Mouse (Mus musculus) gastrocnemius, adult 8-10 months (tissue): ENCODE data around the gene Rgl3. TPM values are rescaled to one million over a fixed set of nuclear protein-coding genes. Genes with fewer than 3 reads are reported as not detected.
A peak's percentile ranks its signal among the peaks of the same experiment; 100 is the strongest.

Source experiments
- DNase-seq, 2 experiments: peaks; one replicate each; pipeline ENCODE4 v3.0.0; 2022; ENCODE audit warnings: low spot score in 2 of 2
- total RNA-seq, 4 experiments: library from RNA; stranded (reverse); gene quantifications; 2 replicates each; pipeline ENCODE4 v1.2.4; 2022

Gene Rgl3
- total RNA-seq, 4 experiments from 2014 or later: 0.27 to 0.88 (median 0.63) TPM

- no peak for DNase-seq
Observed at GRCm38 (mm10) chr9:21948790-21949189, 40.5 kb downstream of the Rgl3 start.

DNA sequence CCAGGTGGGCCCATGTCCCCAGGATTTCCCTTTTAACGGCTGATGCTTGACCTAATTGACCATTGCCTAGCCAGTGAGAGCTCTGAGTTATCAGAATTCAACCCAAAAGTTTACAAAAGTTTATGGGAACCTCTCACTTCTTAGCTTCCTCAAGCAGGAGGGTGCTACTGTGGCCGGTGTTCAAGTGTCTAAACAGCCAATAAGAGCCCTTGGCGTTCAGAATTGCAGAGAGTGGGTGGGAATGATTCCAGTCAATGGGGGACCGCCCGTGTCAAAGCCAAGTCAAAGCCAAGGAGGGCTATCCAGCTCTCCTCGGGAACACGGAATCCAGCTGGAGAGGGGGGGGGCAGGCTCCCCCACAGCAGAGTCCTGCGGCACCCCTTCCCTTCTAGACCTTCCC, 41.1 kb downstream of the Rgl3 start:
- no peak for DNase-seq

- no peak for DNase-seq
Observed at GRCm38 (mm10) chr9:21947540-21948130, 41.6 kb downstream of the Rgl3 start.

- DNase-seq: no peak
Observed at GRCm38 (mm10) chr9:21944267-21944666, 45.0 kb downstream of the Rgl3 start.

GRCm38 (mm10) chr9:21943638-21944037, 45.6 kb downstream of the Rgl3 start:
- no peak for DNase-seq

- DNase-seq: no peak
Observed at GRCm38 (mm10) chr9:21943046-21943445, 46.2 kb downstream of the Rgl3 start.

GRCm38 (mm10) chr9:21938234-21938855, 50.9 kb downstream of the Rgl3 start:
- DNase-seq: no peak

DNA sequence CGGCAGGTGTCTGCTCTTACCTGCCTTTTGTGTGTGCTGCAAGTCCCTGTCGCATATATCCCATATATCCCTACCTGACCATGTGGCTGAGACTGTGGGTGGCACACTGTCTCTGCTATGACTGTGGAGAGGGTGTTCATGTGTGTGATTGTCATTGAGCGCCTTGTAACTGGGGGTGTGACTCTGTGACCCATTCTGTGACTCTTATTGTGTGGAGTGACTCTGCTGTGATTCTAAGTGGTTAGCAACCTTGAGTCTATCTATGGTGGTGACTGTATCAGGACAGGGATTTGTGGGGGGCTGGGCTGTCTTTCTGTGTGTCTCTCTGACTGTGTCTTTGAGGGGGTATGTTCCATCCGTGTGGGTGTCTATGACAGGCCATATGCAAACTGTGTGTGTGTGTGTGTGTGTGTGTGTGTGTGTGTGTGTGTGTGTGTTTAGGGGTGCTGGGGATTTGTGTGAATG, 51.5 kb downstream of the Rgl3 start:
- DNase-seq: no peak

DNA sequence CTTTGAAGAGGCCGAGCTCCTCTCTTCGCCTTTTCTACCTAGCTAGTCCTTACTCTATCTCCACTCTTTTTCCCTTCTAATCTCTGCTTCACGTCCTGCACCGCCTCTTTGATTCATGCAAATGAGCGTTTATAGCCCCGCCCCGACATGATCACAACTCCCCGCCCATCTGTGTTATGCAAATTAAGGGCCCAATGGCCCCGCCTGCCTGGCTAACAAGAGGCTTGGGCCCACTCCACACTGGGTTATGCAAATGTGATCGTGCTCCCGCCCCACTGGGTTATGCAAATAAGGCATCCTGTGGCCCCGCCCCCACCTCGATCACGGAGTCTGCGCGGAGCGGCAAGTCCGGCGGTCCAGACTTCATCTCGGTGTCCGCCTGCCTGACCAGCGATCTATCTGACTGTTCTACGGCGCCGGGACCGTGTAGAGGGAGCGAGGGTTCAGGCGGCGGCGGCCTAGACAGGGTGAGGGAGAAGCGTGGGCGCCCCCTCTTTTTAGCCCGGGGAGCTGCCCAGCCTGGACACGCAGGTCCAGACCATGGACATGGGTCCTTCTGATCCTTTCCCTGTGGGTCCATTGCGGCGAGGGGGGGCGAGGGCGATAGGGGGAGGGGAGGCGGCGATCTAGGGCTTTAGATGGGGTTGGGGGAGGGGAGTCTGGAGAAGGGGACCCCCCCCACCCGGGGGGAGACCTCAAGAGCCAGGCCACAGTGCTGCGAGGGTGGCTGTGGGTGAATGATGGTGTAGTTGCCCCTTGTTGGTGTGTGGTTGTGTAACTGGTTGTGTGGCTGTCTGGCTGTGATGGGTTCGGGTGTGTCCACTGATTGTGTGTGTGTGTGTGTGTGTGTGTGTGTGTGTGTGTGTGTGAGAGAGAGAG, 52.3 kb downstream of the Rgl3 start, which contains the start of gene Plppr2:
Plppr2 (plus strand) TSS at position 342 of the 879 bp plus-strand sequence.
- peak; percentile 87 to 89 for DNase-seq

GRCm38 (mm10) chr9:21935466-21936131, 53.6 kb downstream of the Rgl3 start:
- DNase-seq: no peak

DNA sequence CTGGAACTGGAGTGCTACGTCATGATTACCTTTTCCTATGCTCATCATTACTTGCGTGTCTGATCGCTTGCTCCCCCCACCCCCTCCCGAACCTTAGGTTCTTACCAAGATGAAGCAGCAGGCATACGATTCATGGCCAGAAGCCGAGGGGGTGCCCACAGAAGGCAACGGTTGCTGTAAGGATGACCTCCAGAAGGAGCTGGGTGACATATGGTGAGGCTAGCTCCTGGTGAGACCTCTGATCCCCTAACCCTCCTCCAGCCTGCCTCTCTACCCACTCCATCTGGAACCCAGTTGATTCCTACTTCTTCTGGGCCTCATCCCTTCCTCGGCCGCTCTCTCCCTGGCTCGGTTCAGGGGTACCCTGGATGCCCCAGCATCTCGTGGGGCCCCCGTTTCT, 55.2 kb downstream of the Rgl3 start:
- no peak for DNase-seq

DNA sequence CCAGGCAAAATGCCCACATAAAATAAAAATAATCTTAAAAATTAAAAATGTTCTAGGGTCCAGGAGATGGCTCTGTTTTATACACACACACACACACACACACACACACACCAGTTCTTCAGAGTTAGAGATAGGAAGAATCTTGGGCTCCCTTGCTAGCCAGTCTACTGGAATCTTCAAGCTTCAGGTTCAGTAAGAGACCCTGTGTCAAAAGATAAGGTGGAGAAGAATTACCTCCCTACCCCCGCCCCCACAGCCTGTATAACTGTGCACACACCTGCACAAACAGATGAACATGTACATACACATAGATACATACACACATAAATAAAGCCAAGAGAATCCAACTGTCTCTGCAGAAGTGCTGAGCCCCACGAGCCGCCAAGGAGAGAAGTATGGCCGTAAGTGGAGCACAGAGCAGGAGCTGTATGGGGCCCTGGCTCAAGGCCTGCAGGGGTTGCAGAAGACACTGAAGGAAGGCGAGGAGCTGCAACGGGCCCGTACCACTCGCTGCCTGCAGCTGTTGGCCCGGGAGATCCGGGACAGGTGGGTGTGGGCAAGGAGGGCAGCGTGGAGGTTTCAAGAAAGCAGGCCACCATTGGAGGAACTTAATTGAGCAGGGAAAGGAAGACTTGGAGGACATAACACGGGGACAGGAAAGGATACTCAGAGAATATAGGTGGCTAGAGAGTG, 56.7 kb downstream of the Rgl3 start:
- no peak for DNase-seq

DNA sequence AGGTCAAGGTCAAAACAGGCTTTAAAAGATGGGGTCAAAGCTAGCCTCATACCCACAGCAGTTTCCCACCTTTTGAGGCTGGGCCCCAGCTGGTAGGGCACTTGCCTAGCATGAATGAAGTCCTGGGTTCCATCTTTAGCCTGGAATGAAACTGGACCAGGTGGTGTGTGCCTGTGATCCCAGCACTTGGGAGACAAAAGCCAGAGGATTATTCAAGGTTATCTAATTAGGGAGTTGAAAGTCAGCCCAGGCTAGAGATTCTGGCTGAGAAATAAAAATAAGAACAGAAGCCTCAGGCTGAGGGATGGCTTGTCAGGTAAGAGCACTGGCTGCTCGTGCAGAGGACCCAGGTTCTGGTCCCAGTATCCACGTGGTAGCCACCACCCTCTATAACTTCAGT, 57.2 kb downstream of the Rgl3 start:
- DNase-seq: no peak

DNA sequence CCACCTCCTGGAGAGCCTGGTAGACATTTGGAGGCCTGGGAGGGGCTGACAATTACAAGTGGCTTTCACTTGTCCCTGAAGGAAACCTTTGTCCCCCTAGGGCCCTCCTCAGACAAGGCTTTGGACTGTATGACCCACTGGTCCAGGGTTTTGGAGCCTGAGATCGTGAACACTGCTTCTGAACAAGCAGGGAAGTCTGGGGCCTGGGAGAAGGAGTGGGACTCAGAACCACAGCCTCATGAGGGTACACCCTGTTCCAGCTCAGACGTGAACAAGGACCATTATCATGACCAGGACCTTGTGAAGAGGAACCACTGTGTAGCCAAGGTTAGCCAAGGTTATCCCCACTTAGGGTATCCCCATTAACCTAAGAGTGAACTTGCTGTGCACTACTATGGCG, 60.0 kb downstream of the Rgl3 start:
- no peak for DNase-seq

- peak; percentile 85 to 92 for DNase-seq
Observed at GRCm38 (mm10) chr9:21927208-21927753, 62.0 kb downstream of the Rgl3 start, which contains the start of the genes Ccdc159 and Tmem205. TSS of gene Ccdc159 (plus strand) at chr9:21927471. TSS of gene Tmem205 (minus strand) at chr9:21927556.

- no peak for DNase-seq
Observed at GRCm38 (mm10) chr9:21926784-21927183, 62.5 kb downstream of the Rgl3 start.

- no peak for DNase-seq
Observed at GRCm38 (mm10) chr9:21926155-21926554, 63.1 kb downstream of the Rgl3 start.

DNA sequence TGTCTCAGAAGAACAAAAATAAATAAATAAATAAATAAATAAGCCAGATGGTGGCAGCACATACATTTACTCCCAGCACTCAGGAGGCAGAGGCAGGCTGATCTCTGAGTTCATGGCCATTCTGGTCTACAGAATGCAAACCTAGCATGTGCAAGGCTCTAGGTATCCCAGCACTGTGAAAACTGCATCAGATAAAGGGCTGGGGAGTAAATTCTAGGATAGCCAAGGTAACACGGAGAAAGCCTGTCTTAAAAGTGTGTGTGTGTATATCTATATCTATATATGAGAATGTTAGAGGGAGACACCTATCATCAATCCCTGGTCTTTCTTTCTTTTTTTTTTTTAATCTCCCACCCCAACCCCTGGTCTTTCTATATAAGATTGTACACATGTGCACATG, 63.7 kb downstream of the Rgl3 start:
- DNase-seq: no peak

DNA sequence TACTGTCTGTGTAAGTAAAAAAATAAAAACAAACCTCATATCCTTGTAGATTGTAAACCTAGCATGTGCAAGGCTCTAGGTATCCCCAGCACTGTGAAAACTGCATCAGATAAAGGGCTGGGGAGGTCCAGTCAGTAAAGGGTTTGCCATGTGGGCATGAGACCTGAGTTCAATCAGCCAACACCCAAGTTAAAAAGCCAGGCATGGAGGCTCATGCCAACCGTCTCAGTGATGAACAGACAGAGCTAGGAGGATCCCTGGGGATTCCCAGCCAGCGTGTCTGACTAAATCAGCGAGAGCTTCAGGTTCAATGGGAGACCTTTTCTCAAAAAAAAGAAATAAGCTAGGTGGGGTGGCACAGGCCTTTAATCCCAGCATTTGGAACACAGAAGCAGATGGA, 64.2 kb downstream of the Rgl3 start:
- no peak for DNase-seq

GRCm38 (mm10) chr9:21924099-21924493, 65.2 kb downstream of the Rgl3 start:
- peak; percentile 63 to 81 for DNase-seq
